Mouse (Mus musculus) midbrain, postnatal 0 days (tissue): Measurements from ENCODE around the gene Alpk1. TPM values are rescaled to one million over a fixed set of nuclear protein-coding genes. Genes with fewer than 3 reads are reported as not detected.

ENCODE experiments used
- ATAC-seq: fragments of 200-750 bp; cut with Nextera tagmentation; 2 replicates; pipeline ENCODE4 v1.8.0; 2017; ENCODE audit warnings: moderate number of reproducible peaks, mild to moderate bottlenecking, moderate TSS enrichment, moderate library complexity; ENCODE audit not compliant: low FRiP score
- DNase-seq: peaks from one replicate; pipeline ENCODE4 v3.0.0-alpha.2; 2015; ENCODE audit warnings: low spot score
- H3K27ac ChIP-seq: fragments of 300-500 bp; sonication (generic); 2 replicates; pipeline ENCODE4 v1.5.1; 2014; ENCODE audit warnings: low read depth, mild to moderate bottlenecking, low read length, mixed read lengths
- H3K27me3 ChIP-seq: fragments of 300-500 bp; sonication (generic); 2 replicates; pipeline ENCODE4 v1.6.1; 2014; ENCODE audit warnings: low read length, control low read depth, mixed read lengths; ENCODE audit not compliant: insufficient read depth
- H3K36me3 ChIP-seq: fragments of 300-500 bp; sonication (generic); 2 replicates; pipeline ENCODE4 v1.6.1; 2014; ENCODE audit warnings: low read length, control low read depth, mixed read lengths; ENCODE audit not compliant: insufficient read depth
- H3K4me1 ChIP-seq: fragments of 300-500 bp; sonication (generic); 2 replicates; pipeline ENCODE4 v1.6.1; 2014; ENCODE audit warnings: mild to moderate bottlenecking, control low read depth, antibody characterized with exemption, low read length, mixed read lengths; ENCODE audit not compliant: insufficient read depth
- H3K4me2 ChIP-seq: fragments of 300-500 bp; sonication (generic); 2 replicates; pipeline ENCODE4 v1.6.1; 2014; ENCODE audit warnings: low read depth, mild to moderate bottlenecking, low read length, mixed read lengths; ENCODE audit not compliant: poor library complexity, severe bottlenecking
- H3K4me3 ChIP-seq: fragments of 300-500 bp; sonication (generic); 2 replicates; pipeline ENCODE4 v1.5.1; 2014; ENCODE audit warnings: low read depth, mild to moderate bottlenecking, low read length, moderate library complexity
- H3K9ac ChIP-seq: fragments of 300-500 bp; sonication (generic); replicated peaks from 2 replicates; pipeline ENCODE4 v1.6.1; 2014; ENCODE audit warnings: mild to moderate bottlenecking, low read length, moderate library complexity, mixed read lengths; ENCODE audit not compliant: poor library complexity, severe bottlenecking
- H3K9me3 ChIP-seq: fragments of 300-500 bp; sonication (generic); 2 replicates; pipeline ENCODE4 v1.6.1; 2016; ENCODE audit warnings: low read length, control low read depth
- CTCF ChIP-seq: IDR thresholded peaks from 2 replicates; pipeline ENCODE4 v1.5.1; 2016; ENCODE audit warnings: antibody characterized with exemption, mild to moderate bottlenecking
- WGBS: fragments of 180-500 bp; shearing (Covaris S2); extraction: QIAGEN DNeasy Blood & Tissue Kit; methylation state at CpG from one replicate; pipeline ENCODE4 v1.1.7; 2014; 5-methylcytosine and 5-hydroxymethylcytosine counted together
- polyA plus RNA-seq: library from polyadenylated mRNA; unstranded; fragments of >200 nt; fragmentation: Nextera tagmentation; extraction: Ambion mirVana; gene quantifications from 2 replicates; pipeline ENCODE4 v1.2.1, GENCODE M21; 2015
- total RNA-seq: library from RNA; depleted of rRNA; stranded (reverse); fragments of >200 nt; gene quantifications from 2 replicates; pipeline ENCODE4 v1.2.3, GENCODE M21; 2014

Gene Alpk1
- total and polyA plus RNA-seq, 2 experiments from 2014 or later = 0.25 to 0.60 TPM

- 64% methylated on average over 12 of the region's 12 CpGs for WGBS
- ATAC-seq (no peak), DNase-seq (no peak)
- TF ChIP-seq CTCF = no peak
- Histone ChIP-seq H3K27me3 (no peaks in the 10 kb centered on the region), H3K9me3 (no peaks in the 10 kb centered on the region), H3K4me2 (no peak overlapping the region), H3K27ac (no peak overlapping the region), H3K36me3 (peaks cover 25% of the 10 kb centered on the region), H3K9ac (no peak overlapping the region), H3K4me3 (no peak overlapping the region), H3K4me1 (no peaks in the 10 kb centered on the region)
These were observed 24.7 kb upstream of the Alpk1 start for GRCm38 (mm10) chr3:127805071-127805470.

- peaks cover 19% of the 10 kb centered on the region for H3K36me3 ChIP-seq
- H3K4me1 ChIP-seq = no peaks in the 10 kb centered on the region
- no peak overlapping the region for H3K4me2 ChIP-seq
- no peak overlapping the region for H3K4me3 ChIP-seq
- DNase-seq (no peak), ATAC-seq (no peak)
- 87% methylated on average over 4 of the region's 4 CpGs for WGBS
- H3K9me3 ChIP-seq = no peaks in the 10 kb centered on the region
- H3K27me3 ChIP-seq = no peaks in the 10 kb centered on the region
- no peak overlapping the region for H3K9ac ChIP-seq
- no peak for TF ChIP-seq CTCF
- H3K27ac ChIP-seq = no peak overlapping the region
These were observed 24.1 kb upstream of the Alpk1 start for GRCm38 (mm10) chr3:127804439-127804838.

- H3K9me3 ChIP-seq = no peaks in the 10 kb centered on the region
- H3K9ac ChIP-seq = no peak overlapping the region
- no peak for ATAC-seq
- TF ChIP-seq CTCF = no peak
- H3K27ac ChIP-seq = no peak overlapping the region
- H3K4me2 ChIP-seq = no peak overlapping the region
- peaks cover 9% of the 10 kb centered on the region for H3K36me3 ChIP-seq
- H3K27me3 ChIP-seq = no peaks in the 10 kb centered on the region
- no peak for DNase-seq
- H3K4me3 ChIP-seq = no peak overlapping the region
- WGBS = 41% methylated on average over 8 of the region's 8 CpGs
- no peaks in the 10 kb centered on the region for H3K4me1 ChIP-seq
These were observed 22.5 kb upstream of the Alpk1 start for GRCm38 (mm10) chr3:127802814-127803213.

- no peak overlapping the region for H3K9ac ChIP-seq
- ATAC-seq (no peak), DNase-seq (no peak)
- H3K4me1 ChIP-seq = no peaks in the 10 kb centered on the region
- WGBS = 94% methylated on average over 8 of the region's 8 CpGs
- H3K36me3 ChIP-seq = peaks cover 4% of the 10 kb centered on the region; the same call in 1 of the 2 replicates
- no peak overlapping the region for H3K27ac ChIP-seq
- no peak for TF ChIP-seq CTCF
- H3K27me3 ChIP-seq = no peaks in the 10 kb centered on the region
- H3K4me3 ChIP-seq = no peak overlapping the region
- no peak overlapping the region for H3K4me2 ChIP-seq
- no peaks in the 10 kb centered on the region for H3K9me3 ChIP-seq
These were observed 20.8 kb upstream of the Alpk1 start for GRCm38 (mm10) chr3:127801162-127801561.

- no peaks in the 10 kb centered on the region for H3K9me3 ChIP-seq
- ATAC-seq (no peak), DNase-seq (no peak)
- TF ChIP-seq CTCF = no peak
- H3K27ac ChIP-seq = no peak overlapping the region
- no peak overlapping the region for H3K4me2 ChIP-seq
- WGBS = 97% methylated on average over 7 of the region's 7 CpGs
- H3K4me1 ChIP-seq = no peaks in the 10 kb centered on the region
- H3K4me3 ChIP-seq = no peak overlapping the region
- no peaks in the 10 kb centered on the region for H3K36me3 ChIP-seq
- no peak overlapping the region for H3K9ac ChIP-seq
- H3K27me3 ChIP-seq = no peaks in the 10 kb centered on the region
These were observed 15.9 kb upstream of the Alpk1 start for GRCm38 (mm10) chr3:127796271-127796670.

- H3K9ac ChIP-seq = no peak overlapping the region
- no peaks in the 10 kb centered on the region for H3K9me3 ChIP-seq
- TF ChIP-seq CTCF = peak; percentile 26; the same call in 1 of the 2 replicates
- 97% methylated on average over 3 of the region's 3 CpGs for WGBS
- H3K4me1 ChIP-seq = 0 out of 2 replicates have a peak, but pooled peaks cover under 1% of the 10 kb centered on the region
- DNase-seq (no peak), ATAC-seq (no peak)
- no peak overlapping the region for H3K4me3 ChIP-seq
- H3K27me3 ChIP-seq = no peaks in the 10 kb centered on the region
- no peak overlapping the region for H3K4me2 ChIP-seq
- no peak overlapping the region for H3K27ac ChIP-seq
- H3K36me3 ChIP-seq = no peaks in the 10 kb centered on the region
These were observed 15.4 kb upstream of the Alpk1 start for GRCm38 (mm10) chr3:127795762-127796161.
